Mouse (Mus musculus): ENCODE results near the gene Smg7. TPM values are rescaled to one million over a fixed set of nuclear protein-coding genes. Genes with fewer than 3 reads are reported as not detected.

Gene Smg7
- 135 TPM for total RNA-seq (2023)

DNA sequence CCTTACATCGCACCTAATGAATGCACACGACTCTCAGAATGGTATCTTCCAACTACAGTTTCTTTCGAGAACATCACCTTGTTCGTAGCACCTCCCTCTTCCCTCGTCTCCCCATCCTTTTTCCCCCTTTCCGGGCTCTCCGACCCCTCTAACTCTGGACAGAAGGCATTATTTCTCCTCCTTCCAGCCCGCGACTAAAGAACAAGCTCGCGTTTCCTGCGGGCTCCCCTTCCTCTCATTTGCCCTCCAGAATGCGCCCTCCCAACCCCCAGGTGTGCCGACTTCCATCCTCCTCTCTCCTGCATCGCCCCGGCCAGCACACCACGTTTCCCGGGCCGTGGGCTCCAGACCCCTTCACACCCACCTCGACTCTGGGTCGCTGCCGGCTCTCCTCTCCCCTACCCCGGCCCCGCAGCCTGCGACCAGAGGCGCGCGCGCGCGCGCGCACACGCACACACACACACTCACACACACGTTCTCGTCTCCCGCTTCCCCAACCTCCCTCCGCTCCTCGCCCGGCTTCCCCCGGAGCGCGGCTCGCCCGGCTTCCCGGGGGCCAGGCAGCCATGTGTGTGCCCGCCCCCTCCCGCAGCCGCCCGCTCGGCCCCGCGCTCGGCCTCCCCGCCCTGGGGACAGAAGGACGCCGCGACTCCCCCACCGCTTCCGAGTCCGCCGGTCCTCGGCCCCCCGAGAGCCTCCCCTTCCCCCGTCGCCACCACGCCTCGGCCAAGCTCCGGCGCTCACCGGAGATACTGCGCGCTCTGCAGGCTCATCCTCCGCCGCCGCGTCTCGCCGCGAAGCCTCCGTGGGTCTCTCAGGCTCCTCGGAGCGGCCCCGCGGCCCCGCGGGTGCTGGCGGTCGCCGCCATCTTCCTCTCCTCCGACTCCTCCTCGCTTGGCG is at the start of gene Smg7:
Smg7 (minus strand) TSS at position 882 of the 900 bp plus-strand sequence.

DNA sequence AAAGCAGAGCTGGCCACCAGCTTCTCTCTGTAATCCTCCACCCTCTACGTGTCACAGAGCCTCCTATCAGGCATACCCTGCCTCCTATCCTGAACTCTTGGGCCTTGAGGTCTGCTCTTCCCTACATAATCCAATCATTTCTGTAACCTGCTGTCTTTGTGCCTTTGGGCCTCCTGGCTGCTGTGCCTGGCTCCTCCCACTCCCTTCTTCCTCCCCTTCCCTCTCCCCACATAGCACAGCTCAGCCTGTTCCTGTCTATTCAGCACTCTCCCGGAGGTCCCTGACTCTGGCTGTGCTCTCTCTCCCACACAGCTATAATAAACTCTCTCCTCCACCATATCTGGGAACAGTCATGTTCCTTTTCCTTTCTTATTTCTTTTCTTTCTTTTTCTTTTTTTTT is 102.5 kb downstream of the Smg7 start, which contains the start of gene Ncf2:
Ncf2 (plus strand) TSS at position 298 of the 400 bp plus-strand sequence.

Other genes with a start within 250 kb of the Smg7 start
- not detected for gene Apobec4, start 152.1 kb downstream of the Smg7 start, total RNA-seq (2023)
- gene Rgl1, start 136.3 kb downstream of the Smg7 start, total RNA-seq (2023): 4.4 TPM
- 239 TPM for gene Arpc5, start 136.1 kb downstream of the Smg7 start, total RNA-seq (2023)
- 21.7 TPM for gene Ncf2, start 102.5 kb downstream of the Smg7 start, total RNA-seq (2023)
- gene Nmnat2, start 52.3 kb upstream of the Smg7 start, total RNA-seq (2023): 2.6 TPM

Measured in CD8-positive naive resting alpha-beta T cell, adult 57 days (primary cell).